Mouse (Mus musculus) ES-E14 (cell line): ENCODE measurements around the gene Avil.

ENCODE experiments used
- HCFC1 ChIP-seq: IDR thresholded peaks from 2 replicates; pipeline ENCODE4 v1.6.1; 2012; ENCODE audit warnings: low read length, inconsistent platforms, borderline replicate concordance; ENCODE audit not compliant: insufficient read depth
- MAFK ChIP-seq: IDR thresholded peaks from 2 replicates; pipeline ENCODE4 v1.6.1; 2014; ENCODE audit warnings: mild to moderate bottlenecking, low read depth, low read length, inconsistent platforms; ENCODE audit not compliant: insufficient read depth

GRCm38 (mm10) chr10:126963821-126964220 is 36.7 kb upstream of the Avil start:
- no peak for TF ChIP-seq MAFK
- TF ChIP-seq HCFC1 = no peak
